Mouse (Mus musculus) urinary bladder, postnatal 25 days (tissue): ENCODE results near the gene Ccnd2.

Experiments
- DNase-seq: peaks from one replicate; pipeline ENCODE4 v3.0.0; 2022; ENCODE audit warnings: low spot score

The Ccnd2 gene

DNA sequence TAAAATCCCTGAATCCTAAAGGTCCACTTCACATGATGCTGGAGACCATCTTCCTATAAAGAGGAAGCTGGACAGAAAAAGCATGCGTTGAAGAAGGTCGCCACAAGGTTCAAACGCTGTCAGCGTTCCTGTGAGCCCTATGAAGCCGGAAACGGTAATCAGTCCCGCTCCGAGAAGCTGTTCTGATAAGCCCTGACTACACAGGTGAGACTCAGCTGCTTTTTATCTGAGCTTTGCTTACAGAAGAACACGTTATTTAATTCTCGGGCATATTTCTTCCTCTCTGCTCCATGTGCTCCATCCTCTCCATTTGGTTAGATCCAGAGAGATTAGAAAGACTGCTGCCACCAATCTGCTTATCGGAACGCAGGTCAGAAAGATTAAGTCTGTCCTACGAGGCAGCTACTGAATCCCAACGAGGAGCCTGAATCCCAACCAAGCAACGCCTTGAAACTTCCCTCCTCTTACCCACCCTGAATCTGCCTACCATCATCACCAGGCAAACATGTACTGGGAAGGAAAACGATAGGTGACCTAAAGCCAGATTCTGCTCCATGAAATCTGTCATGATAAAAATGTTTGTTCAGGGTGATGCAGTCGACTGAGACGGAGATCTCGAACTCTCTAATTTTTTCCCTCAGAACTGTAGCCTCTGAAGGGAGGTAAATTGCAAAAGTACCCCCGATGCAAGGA lies 43.5 kb downstream of the Ccnd2 start:
- no peak for DNase-seq

DNA sequence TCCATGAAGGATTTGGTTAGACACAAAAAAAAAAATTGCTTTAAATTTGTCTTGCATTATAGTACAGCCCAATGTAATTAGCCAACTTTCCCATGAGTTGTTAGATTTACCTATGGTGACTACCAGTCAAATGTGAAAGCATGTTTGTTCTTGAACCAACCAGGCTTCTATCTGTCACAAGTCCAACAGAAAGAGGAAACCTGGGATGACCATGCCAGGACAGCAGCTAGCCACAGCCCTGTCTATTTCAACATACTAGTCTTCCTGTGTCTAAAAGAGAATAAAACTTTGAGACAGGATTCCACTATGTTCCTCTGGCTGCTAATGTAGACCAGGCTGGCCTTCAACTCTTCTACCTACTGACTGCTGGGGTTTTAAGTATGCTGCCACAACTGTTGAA lies 44.6 kb downstream of the Ccnd2 start:
- no peak for DNase-seq

DNA sequence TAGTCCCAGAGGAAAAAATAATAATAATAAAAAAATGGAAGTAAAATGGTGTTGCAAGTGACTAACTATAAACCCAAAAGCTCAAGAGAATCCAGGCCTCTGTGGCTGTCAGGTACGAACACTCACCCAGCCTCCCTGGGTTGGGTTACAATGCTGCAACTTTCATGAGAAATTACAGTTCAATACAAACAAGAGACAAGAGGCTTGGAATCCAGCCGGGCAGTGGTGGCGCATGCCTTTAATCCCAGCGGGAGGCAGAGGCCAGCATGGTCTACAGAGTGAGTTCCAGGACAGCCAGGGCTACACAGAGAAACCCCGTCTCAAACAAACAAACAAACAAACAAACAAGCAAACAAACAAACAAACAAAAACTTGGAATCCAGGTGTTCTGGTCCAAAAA lies 45.3 kb downstream of the Ccnd2 start:
- no peak for DNase-seq

DNA sequence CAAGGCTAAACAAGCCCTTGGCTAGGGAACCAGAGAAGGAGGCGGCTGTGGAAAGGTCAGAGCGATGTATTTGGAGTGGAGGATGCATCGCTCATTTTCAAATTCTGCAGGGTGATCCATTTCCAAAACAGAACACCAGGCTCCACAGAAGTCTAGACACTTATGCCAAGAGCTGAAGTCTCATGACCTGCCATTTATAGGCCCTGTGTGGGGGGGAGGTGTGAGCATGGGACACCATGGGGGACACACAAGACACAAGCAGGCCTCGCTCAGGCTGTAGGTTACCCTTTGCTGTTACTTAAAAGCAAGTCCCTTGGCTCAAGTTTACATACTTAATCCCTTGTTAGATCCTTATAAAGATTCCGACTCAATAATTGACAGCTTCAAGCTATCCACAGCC lies 45.8 kb downstream of the Ccnd2 start:
- DNase-seq: no peak

GRCm38 (mm10) chr6:127105107-127105506 lies 46.9 kb downstream of the Ccnd2 start:
- peak; percentile 13 for DNase-seq

- DNase-seq: no peak
These were observed 47.5 kb downstream of the Ccnd2 start for GRCm38 (mm10) chr6:127104396-127105029.

DNA sequence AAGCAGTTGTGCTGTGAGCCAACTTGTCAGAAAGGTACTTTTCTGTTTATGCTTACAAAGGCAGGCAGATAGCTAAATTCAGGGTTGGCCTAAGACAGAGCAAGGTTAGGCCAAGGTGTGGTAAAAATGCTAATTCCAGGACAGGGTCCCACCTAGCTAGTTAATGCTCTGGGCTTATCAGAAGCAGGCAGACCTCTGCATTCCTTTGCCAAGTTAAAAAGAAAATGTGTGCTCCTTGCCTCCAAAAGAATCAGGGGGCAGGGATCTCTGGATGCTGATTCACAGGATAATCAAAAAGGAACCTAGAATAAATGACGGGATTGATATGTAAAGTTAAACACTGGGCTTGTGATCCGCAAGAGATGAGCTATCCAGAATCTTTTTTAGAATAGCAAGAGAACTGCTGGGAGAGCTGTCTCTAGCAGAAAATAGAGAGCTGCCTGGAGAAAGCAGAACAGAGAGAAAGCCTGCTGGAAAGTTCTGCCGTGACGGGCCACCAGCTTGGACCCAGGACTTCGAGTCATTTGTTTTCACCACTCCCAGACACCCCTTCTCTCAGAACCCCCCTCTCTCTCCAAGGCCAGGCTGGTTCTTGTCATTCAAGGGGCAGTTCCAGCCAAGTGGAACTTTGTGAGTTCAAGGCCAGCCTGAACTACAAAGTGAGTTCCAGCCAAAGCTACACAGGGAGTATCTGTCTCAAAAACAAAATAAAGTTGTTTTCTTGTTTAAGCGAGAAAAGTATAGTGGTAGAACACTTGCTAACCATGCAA lies 48.3 kb downstream of the Ccnd2 start:
- DNase-seq: no peak

GRCm38 (mm10) chr6:127094565-127094964 lies 57.4 kb downstream of the Ccnd2 start:
- no peak for DNase-seq

DNA sequence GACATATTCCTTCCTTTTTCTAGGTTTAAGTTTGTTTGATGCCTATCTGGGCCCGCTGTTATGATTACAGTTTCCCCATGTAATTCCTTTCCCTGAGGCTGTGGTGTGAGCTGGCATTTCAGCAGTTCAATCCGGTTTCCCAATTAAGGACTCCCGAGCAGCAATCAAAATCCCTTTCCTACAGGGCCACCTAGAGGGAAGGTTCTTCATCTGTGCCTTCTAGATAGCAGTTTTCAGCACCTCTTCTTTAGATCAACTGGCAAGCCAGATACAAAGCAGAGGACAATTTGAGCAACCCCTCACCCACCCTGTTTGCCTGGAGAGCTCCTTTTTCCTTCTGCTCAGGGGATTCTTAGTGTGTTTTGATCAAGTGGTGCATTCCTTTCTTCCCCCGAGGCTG lies 65.3 kb downstream of the Ccnd2 start:
- peak; percentile 20 for DNase-seq

- no peak for DNase-seq
These were observed 70.2 kb downstream of the Ccnd2 start for GRCm38 (mm10) chr6:127081820-127082219.

DNA sequence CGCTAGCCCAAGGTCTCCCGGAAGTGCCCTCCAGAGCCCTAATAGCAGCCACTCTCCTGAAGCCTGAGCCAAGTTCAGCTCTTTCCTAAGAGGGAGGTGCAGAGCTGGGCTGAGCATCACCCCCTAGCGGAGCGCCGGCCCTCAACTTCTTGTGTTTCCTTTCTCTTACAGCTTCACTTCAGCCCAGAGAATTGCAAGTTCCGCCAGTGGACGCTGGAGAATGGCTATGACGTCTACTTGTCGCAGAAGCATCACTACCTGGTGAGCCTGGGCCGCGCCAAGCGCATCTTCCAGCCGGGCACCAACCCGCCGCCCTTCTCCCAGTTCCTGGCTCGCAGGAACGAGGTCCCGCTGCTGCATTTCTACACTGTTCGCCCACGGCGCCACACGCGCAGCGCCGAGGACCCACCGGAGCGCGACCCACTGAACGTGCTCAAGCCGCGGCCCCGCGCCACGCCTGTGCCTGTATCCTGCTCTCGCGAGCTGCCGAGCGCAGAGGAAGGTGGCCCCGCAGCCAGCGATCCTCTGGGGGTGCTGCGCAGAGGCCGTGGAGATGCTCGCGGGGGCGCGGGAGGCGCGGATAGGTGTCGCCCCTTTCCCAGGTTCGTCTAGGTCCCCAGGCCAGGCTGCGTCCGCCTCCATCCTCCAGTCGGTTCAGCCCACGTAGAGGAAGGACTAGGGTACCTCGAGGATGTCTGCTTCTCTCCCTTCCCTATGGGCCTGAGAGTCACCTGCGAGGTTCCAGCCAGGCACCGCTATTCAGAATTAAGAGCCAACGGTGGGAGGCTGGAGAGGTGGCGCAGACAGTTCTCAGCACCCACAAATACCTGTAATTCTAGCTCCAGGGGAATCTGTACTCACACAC lies 71.9 kb downstream of the Ccnd2 start:
- peak; percentile 19 for DNase-seq
